ENCODE assay signal across 10 mouse cellular contexts in genomic region chr8:109970323-109970722, GRCm38 (mm10). TPM values are rescaled to one million over a fixed set of nuclear protein-coding genes. Genes with fewer than 3 reads are reported as not detected.
DNase-seq lines count a peak whose midpoint lies in the region; ATAC-seq and TF ChIP-seq lines count a peak whose summit lies in the region.
"Had no signal": no experiment of that assay in that cellular context is flagged by ENCODE, and none has a peak within 500 bp of the region (broad histone marks: within the 10 kb centered on the region; RNA-seq: fewer than 3 reads in every experiment).

No protein-coding gene starts in this region.

- H3K27me3 ChIP-seq in hindbrain, embryonic 15.5 days, result 0 out of 2 replicates have a peak, but pooled peaks cover 8% of the 10 kb centered on the region
- H3K27me3 ChIP-seq in hindbrain, embryonic 10.5 days (ENCODE audit: insufficient read depth, poor library complexity, severe bottlenecking), result peaks cover 21% of the 10 kb centered on the region
- H3K27me3 ChIP-seq in C2C12 (ENCODE audit: control insufficient read depth, insufficient read depth, insufficient read length), result peaks cover 16% of the 10 kb centered on the region

- no peaks in the 10 kb centered on the region for H3K9me3 ChIP-seq in hindbrain, embryonic 15.5 days
- peaks cover under 1% of the 10 kb centered on the region; the same call in 1 of the 2 replicates for H3K9me3 ChIP-seq in hindbrain, embryonic 10.5 days

- H3K27ac ChIP-seq in hindbrain, embryonic 15.5 days (replicated peaks), result no peak overlapping the region
- no peak overlapping the region for H3K27ac ChIP-seq in hindbrain, embryonic 10.5 days
- H3K27ac ChIP-seq: limb, embryonic 13.5 days had no signal

- ATAC-seq in hindbrain, embryonic 15.5 days (ENCODE audit: low FRiP score, low read depth), result peak; percentile 51; the same call in 1 of the 2 replicates

- no peak overlapping the region for H3K4me2 ChIP-seq in hindbrain, embryonic 15.5 days
- H3K4me2 ChIP-seq: limb, embryonic 13.5 days had no signal

- H3K4me3 ChIP-seq in hindbrain, embryonic 15.5 days, result no peak overlapping the region
- H3K4me3 ChIP-seq in hindbrain, embryonic 10.5 days, result no peak overlapping the region
- no peak overlapping the region for H3K4me3 ChIP-seq in C2C12 (ENCODE audit: insufficient read depth, poor library complexity, severe bottlenecking)
- H3K4me3 ChIP-seq: limb, embryonic 13.5 days had no signal

- no peaks in the 10 kb centered on the region for H3K4me1 ChIP-seq in hindbrain, embryonic 15.5 days (replicated peaks)
- H3K4me1 ChIP-seq in hindbrain, embryonic 10.5 days (replicated peaks), result no peaks in the 10 kb centered on the region
- H3K4me1 ChIP-seq: limb, embryonic 13.5 days had no signal

- H3K79me2 ChIP-seq in C2C12 (ENCODE audit: control insufficient read depth, insufficient read depth), result no peaks in the 10 kb centered on the region

- no peak for DNase-seq in hindbrain, embryonic 10.5 days (ENCODE audit: low spot score)
- peak; percentile 47 for DNase-seq in Muller cell, postnatal 12 days (ENCODE audit: inconsistent ontology term)
- DNase-seq in induced T-regulatory cell, adult 2 months (ENCODE audit: low read depth), result peak; percentile 67
- no peak for DNase-seq in thymus, adult 18-20 months
- DNase-seq in urinary bladder, postnatal 36 days (ENCODE audit: low spot score in 2 of 2), result no peak
- no peak for DNase-seq in heart, adult 8-10 months (ENCODE audit: low spot score)

- 7% methylated on average over 9 of the region's 9 CpGs for WGBS in hindbrain, embryonic 15.5 days
- 13% methylated on average over 9 of the region's 9 CpGs for WGBS in hindbrain, embryonic 10.5 days

- no peaks in the 10 kb centered on the region for H3K79me3 ChIP-seq in C2C12 (ENCODE audit: low read depth)

- peak; percentile 6 for TF ChIP-seq CTCF in C2C12 (IDR thresholded peaks at IDR 0.05; ENCODE audit: control insufficient read depth, insufficient read depth, insufficient read length)

- H3K9ac ChIP-seq in hindbrain, embryonic 15.5 days, result no peak overlapping the region
- H3K9ac ChIP-seq: limb, embryonic 13.5 days had no signal

- H3K36me3 ChIP-seq in hindbrain, embryonic 15.5 days, result no peaks in the 10 kb centered on the region
- no peaks in the 10 kb centered on the region for H3K36me3 ChIP-seq in hindbrain, embryonic 10.5 days
- no peaks in the 10 kb centered on the region for H3K36me3 ChIP-seq in C2C12 (ENCODE audit: control insufficient read depth, insufficient read depth)
- H3K36me3 ChIP-seq: limb, embryonic 13.5 days had no signal

- no peak overlapping the region for H3ac ChIP-seq in C2C12 (ENCODE audit: control insufficient read depth, insufficient read length, low read depth)

TF ChIP-seq in C2C12, 6 proteins besides CTCF, POLR2A, EP300 and RAD21:
- TF ChIP-seq MAX (IDR thresholded peaks at IDR 0.05) (no peak), CEBPB (IDR thresholded peaks at IDR 0.05; ENCODE audit: low read depth) (no peak), USF1 (IDR thresholded peaks at IDR 0.05; ENCODE audit: low read depth) (no peak), MYOD1 (IDR thresholded peaks at IDR 0.05; ENCODE audit: control insufficient read depth, insufficient read length, low read depth) (no peak), FOSL1 (IDR thresholded peaks at IDR 0.05; ENCODE audit: insufficient read depth, low read length, poor library complexity, severe bottlenecking) (no peak), MYOG (IDR thresholded peaks at IDR 0.05; ENCODE audit: control insufficient read depth, extremely low read depth, insufficient read length) (no peak)
TF ChIP-seq in C2C12: peak in this region for 0.

RNA-seq across cellular contexts. Expression of gene Marveld3, which starts 8.3 kb away (rescaled TPM):
- polyA plus RNA-seq in hindbrain, embryonic 15.5 days (2015; fragmentation: Nextera tagmentation; extraction: Ambion mirVana), result 1.6 and 2.2 TPM in 2 replicates
- 0.81 and 1.9 TPM in 2 replicates for polyA plus RNA-seq in hindbrain, embryonic 10.5 days (2016; fragmentation: Nextera tagmentation; extraction: Ambion mirVana)
- not detected for polyA plus RNA-seq in C2C12 (2012; fragmentation: generic; extraction: Trizol)
- total RNA-seq in heart, adult 8-10 months (2022), result under 1 TPM in 2 of 4 experiments, not detected in 2; 0.17 to 0.53 TPM

RNA-seq across cellular contexts. Expression of gene Tat, which starts 19.9 kb away (rescaled TPM):
- polyA plus RNA-seq in hindbrain, embryonic 15.5 days (2015; fragmentation: Nextera tagmentation; extraction: Ambion mirVana), result not detected in 2 replicates
- polyA plus RNA-seq in hindbrain, embryonic 10.5 days (2016; fragmentation: Nextera tagmentation; extraction: Ambion mirVana), result not detected in 2 replicates
- not detected for polyA plus RNA-seq in C2C12 (2012; fragmentation: generic; extraction: Trizol)
- 1 to 10 TPM in 1 of 4 experiments, under 1 TPM in 3; 0.14 to 2.0 (median 0.41) TPM for total RNA-seq in heart, adult 8-10 months (2022)
- polyA plus RNA-seq: limb, embryonic 13.5 days; stomach, embryonic 16.5 days had no signal

Comparison
In these comparisons a context has a peak if more than half of its experiments do, and no peak if none do; other contexts are left out.
1. DNase-seq: peak in Muller cell, postnatal 12 days (single experiment) and induced T-regulatory cell, adult 2 months (single experiment); none in hindbrain, embryonic 10.5 days (single experiment), thymus, adult 18-20 months (0 of 2), urinary bladder, postnatal 36 days (0 of 2) and heart, adult 8-10 months (single experiment).